Comparison of ENCODE assay signal across 7 mouse cellular contexts in the genomic region with DNA sequence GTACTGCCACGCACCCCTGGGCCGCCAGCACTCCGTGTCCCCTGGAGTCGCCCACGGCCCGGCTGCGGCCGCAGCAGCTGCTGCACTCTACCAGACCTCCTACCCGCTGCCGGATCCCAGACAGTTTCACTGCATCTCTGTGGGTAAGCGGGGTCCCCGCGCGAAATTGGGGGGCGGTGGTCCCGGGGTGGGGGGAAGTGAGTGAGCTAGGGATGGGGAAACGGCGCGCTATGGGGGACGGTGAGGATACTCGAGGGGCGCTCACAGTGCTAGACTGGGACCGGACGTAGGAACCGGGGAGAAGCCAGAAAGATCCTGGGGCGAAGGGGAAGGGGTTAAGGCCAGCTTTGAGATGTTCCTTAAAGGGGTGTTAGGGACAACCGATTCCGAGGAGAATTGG. TPM values are rescaled to one million over a fixed set of nuclear protein-coding genes. Genes with fewer than 3 reads are reported as not detected.
DNase-seq lines count a peak whose midpoint lies in the region; ATAC-seq and TF ChIP-seq lines count a peak whose summit lies in the region.

No protein-coding gene starts in this region.

- peaks cover 36% of the 10 kb centered on the region for H3K4me1 ChIP-seq in forebrain, embryonic 13.5 days
- peaks cover 20% of the 10 kb centered on the region for H3K4me1 ChIP-seq in limb, embryonic 12.5 days (replicated peaks)
- H3K4me1 ChIP-seq in small intestine, adult 2 months (ENCODE audit: control insufficient read depth, insufficient read depth, insufficient read length, low read length), result peaks cover 19% of the 10 kb centered on the region

- no peaks in the 10 kb centered on the region for H3K9me3 ChIP-seq in forebrain, embryonic 13.5 days (replicated peaks)
- H3K9me3 ChIP-seq in limb, embryonic 12.5 days, result no peaks in the 10 kb centered on the region

- TF ChIP-seq CTCF in layer of hippocampus, adult 2 months (conservative IDR thresholded peaks at IDR 0.05), result no peak
- TF ChIP-seq CTCF in small intestine, adult 2 months (IDR thresholded peaks at IDR 0.05; ENCODE audit: extremely low read depth, insufficient read length, insufficient replicate concordance, low read depth, low read length), result no peak

- under 1% methylated on average over 28 of the region's 28 CpGs for WGBS in forebrain, embryonic 13.5 days
- 2% methylated on average over 28 of the region's 28 CpGs for WGBS in limb, embryonic 12.5 days
- 5% methylated on average over 28 of the region's 28 CpGs for WGBS in small intestine, adult 2 months

- H3K9ac ChIP-seq in forebrain, embryonic 13.5 days, result peak overlapping the region; percentile 50; the same call in 1 of the 2 replicates
- H3K9ac ChIP-seq in limb, embryonic 12.5 days (replicated peaks), result no peak overlapping the region

- no peak overlapping the region for H3K27ac ChIP-seq in layer of hippocampus, adult 2 months
- no peak overlapping the region for H3K27ac ChIP-seq in forebrain, embryonic 13.5 days
- no peak overlapping the region for H3K27ac ChIP-seq in limb, embryonic 12.5 days
- H3K27ac ChIP-seq in small intestine, adult 2 months (ENCODE audit: insufficient read depth, low read depth, low read length), result no peak overlapping the region

- no peak for TF ChIP-seq POLR2A in small intestine, adult 2 months (IDR thresholded peaks at IDR 0.05; ENCODE audit: low read depth, low read length)

- DNase-seq in layer of hippocampus, adult 2 months (ENCODE audit: low spot score in 2 of 2), result no peak
- no peak for DNase-seq in layer of hippocampus, postnatal 14 days (ENCODE audit: low spot score in 2 of 2)
- no peak for DNase-seq in adrenal gland, postnatal 14 days

- H3K4me3 ChIP-seq in layer of hippocampus, adult 2 months, result peak overlapping the region; percentile 33; the same call in 1 of the 2 replicates
- peak overlapping the region; percentile 41 for H3K4me3 ChIP-seq in forebrain, embryonic 13.5 days
- H3K4me3 ChIP-seq in limb, embryonic 12.5 days (replicated peaks), result peak overlapping the region; percentile 33
- H3K4me3 ChIP-seq in small intestine, adult 2 months (ENCODE audit: low read depth, low read length), result peak overlapping the region; percentile 18; the same call in 1 of the 2 replicates

- H3K36me3 ChIP-seq in forebrain, embryonic 13.5 days (ENCODE audit: poor library complexity, severe bottlenecking), result no peaks in the 10 kb centered on the region
- H3K36me3 ChIP-seq in limb, embryonic 12.5 days, result no peaks in the 10 kb centered on the region
- H3K36me3 ChIP-seq in small intestine, adult 2 months (ENCODE audit: control insufficient read depth, insufficient read depth, low read length), result no peaks in the 10 kb centered on the region

- no peak for ATAC-seq in forebrain, embryonic 13.5 days
- no peak for ATAC-seq in limb, embryonic 12.5 days (ENCODE audit: insufficient number of reproducible peaks, insufficient read depth, low FRiP score, low TSS enrichment, low read depth)
- ATAC-seq in granulocyte monocyte progenitor cell, adult 5-6 weeks (replicated peaks; ENCODE audit: poor library complexity, severe bottlenecking), result no peak

- H3K4me2 ChIP-seq in forebrain, embryonic 13.5 days, result peak overlapping the region; percentile 61
- peak overlapping the region; percentile 51 for H3K4me2 ChIP-seq in limb, embryonic 12.5 days

- peaks cover 98% of the 10 kb centered on the region for H3K27me3 ChIP-seq in forebrain, embryonic 13.5 days
- peaks cover 97% of the 10 kb centered on the region for H3K27me3 ChIP-seq in limb, embryonic 12.5 days
- peaks cover 70% of the 10 kb centered on the region for H3K27me3 ChIP-seq in small intestine, adult 2 months (ENCODE audit: control insufficient read depth, insufficient read depth, low read length)

RNA-seq across cellular contexts. Expression of a gene that starts 0.7 kb away (rescaled TPM):
- under 1 TPM; 0.20 to 0.52 TPM for total RNA-seq in layer of hippocampus, adult 2 months (2021)
- under 1 TPM; 0.72 to 0.97 TPM for total RNA-seq in layer of hippocampus, postnatal 14 days (2021)
- 4.0 and 4.7 TPM in 2 replicates for polyA plus RNA-seq in forebrain, embryonic 13.5 days (2015; fragmentation: Nextera tagmentation; extraction: Ambion mirVana)
- not detected in 2 replicates for polyA plus RNA-seq in limb, embryonic 12.5 days (2016; fragmentation: Nextera tagmentation; extraction: Ambion mirVana)
- polyA plus RNA-seq in small intestine, adult 2 months (2012; rRNA removed), result not detected in 2 replicates
- total RNA-seq in granulocyte monocyte progenitor cell, adult 5-6 weeks (2014; fragmentation: Nextera tagmentation), result not detected in 2 replicates
- not detected in 2 replicates for total RNA-seq in granulocyte monocyte progenitor cell, adult 5-6 weeks (2017)
- total RNA-seq in adrenal gland, postnatal 14 days (2021), result not detected in 2 replicates
